Mouse (Mus musculus): Measurements from ENCODE around the gene Hecw1. TPM values are rescaled to one million over a fixed set of nuclear protein-coding genes. Genes with fewer than 3 reads are reported as not detected.

The Hecw1 gene
- total and polyA plus RNA-seq, 3 experiments = 0.52 to 3.2 TPM; not detected in 1

DNA sequence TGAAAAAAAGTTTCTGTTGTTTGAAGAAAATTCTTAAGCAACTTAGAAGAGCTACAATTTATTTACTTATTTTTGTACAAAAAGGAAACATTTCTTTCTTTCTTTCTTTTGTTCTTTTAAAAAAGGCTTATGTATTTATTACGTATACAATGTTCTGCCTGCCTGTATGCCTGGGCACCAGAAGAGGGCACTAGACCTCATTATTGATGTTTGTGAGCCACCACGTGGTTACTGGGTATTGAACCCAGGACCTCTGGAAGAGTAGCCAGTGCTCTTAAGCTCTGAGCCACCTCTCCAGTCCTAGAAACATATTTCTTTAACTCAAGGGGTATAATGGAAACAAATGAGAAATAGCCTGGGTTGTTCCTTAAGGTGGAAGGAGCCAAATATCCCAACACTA, 277.1 kb downstream of the Hecw1 start:
- Histone ChIP-seq H3K4me1 (ENCODE audit: control insufficient read depth in 1 of 2, insufficient read depth in 2 of 2, low read length in 2 of 2) (no peaks in the 10 kb centered on the region), H3K9ac (ENCODE audit: control insufficient read depth, low read depth, low read length, poor library complexity, severe bottlenecking) (no peak overlapping the region), H3K79me2 (ENCODE audit: control insufficient read depth, insufficient read depth, low read length, poor library complexity) (no peaks in the 10 kb centered on the region), H3K9me3 (replicated peaks; ENCODE audit: insufficient read depth, low read length) (no peaks in the 10 kb centered on the region), H3K4me3 (ENCODE audit: control insufficient read depth in 1 of 2, insufficient read depth in 1 of 2, low read depth in 2 of 2, low read length in 2 of 2) (no peak overlapping the region), H3K36me3 (ENCODE audit: control insufficient read depth in 1 of 2, insufficient read depth in 2 of 2, low read length in 2 of 2) (no peaks in the 10 kb centered on the region), H3K27me3 (ENCODE audit: control insufficient read depth in 1 of 2, insufficient read depth in 2 of 2, low read length in 2 of 2) (no peaks in the 10 kb centered on the region), H3K27ac (ENCODE audit: control insufficient read depth, low read depth, low read length) (no peak overlapping the region)
- TF ChIP-seq MEF2A (IDR thresholded peaks at IDR 0.05; ENCODE audit: extremely low read depth, insufficient replicate concordance, low read depth, low read length, poor library complexity, severe bottlenecking) = no peak
- no peak for TF ChIP-seq BHLHE40 (IDR thresholded peaks at IDR 0.05; ENCODE audit: borderline replicate concordance, low read depth, low read length)
- TF ChIP-seq EP300 (IDR thresholded peaks at IDR 0.05; ENCODE audit: low read depth in 1 of 2, low read length in 2 of 2) = no peak
- peak; percentile 59; the same call in 1 of the 2 replicates for TF ChIP-seq MAX (IDR thresholded peaks at IDR 0.05; ENCODE audit: low read length)
- no peak for TF ChIP-seq TAL1 (IDR thresholded peaks at IDR 0.05; ENCODE audit: low read length)
- no peak for TF ChIP-seq TBP (IDR thresholded peaks at IDR 0.05; ENCODE audit: low read depth, low read length)
- TF ChIP-seq TCF12 (IDR thresholded peaks at IDR 0.05; ENCODE audit: low read depth, low read length) = no peak
- no peak for TF ChIP-seq CHD2 (IDR thresholded peaks at IDR 0.05; ENCODE audit: low read length)
- no peak for TF ChIP-seq MYB (IDR thresholded peaks at IDR 0.05; ENCODE audit: low read depth, low read length)
- no peak for TF ChIP-seq ELF1 (IDR thresholded peaks at IDR 0.05; ENCODE audit: low read depth, low read length)
- no peak for TF ChIP-seq ZNF384 (IDR thresholded peaks at IDR 0.05; ENCODE audit: low read depth, low read length)
- no peak for TF ChIP-seq MXI1 (IDR thresholded peaks at IDR 0.05; ENCODE audit: low read depth, low read length)
- TF ChIP-seq ZC3H11A (IDR thresholded peaks at IDR 0.05; ENCODE audit: low read depth, low read length) = peak; percentile 37
- no peak for TF ChIP-seq SIN3A (IDR thresholded peaks at IDR 0.05; ENCODE audit: low read length)
- TF ChIP-seq CTCF (IDR thresholded peaks at IDR 0.05 in 2 of 3, conservative IDR thresholded peaks at IDR 0.05 in 1 of 3; ENCODE audit: control insufficient read depth in 1 of 3, insufficient read depth in 1 of 3, low read depth in 2 of 3, low read length in 3 of 3, poor library complexity in 1 of 3, severe bottlenecking in 1 of 3) = peak; percentile 18 to 54 (median 38)
- TF ChIP-seq POLR2A (IDR thresholded peaks at IDR 0.05; ENCODE audit: control insufficient read depth in 1 of 2, insufficient read depth in 1 of 2, low read depth in 1 of 2, low read length in 2 of 2, poor library complexity in 1 of 2) = no peak
- TF ChIP-seq USF1 (IDR thresholded peaks at IDR 0.05; ENCODE audit: low read depth, low read length) = peak; percentile 69
- no peak for TF ChIP-seq NRF1 (IDR thresholded peaks at IDR 0.05; ENCODE audit: insufficient read depth, low read depth, low read length, poor library complexity, severe bottlenecking)
- no peak for TF ChIP-seq MAFK (IDR thresholded peaks at IDR 0.05; ENCODE audit: borderline replicate concordance, low read depth, low read length)
- no peak for TF ChIP-seq USF2 (IDR thresholded peaks at IDR 0.05; ENCODE audit: borderline replicate concordance in 1 of 2, insufficient read depth in 1 of 2, low read depth in 1 of 2, low read length in 2 of 2)
- no peak for TF ChIP-seq CHD1 (IDR thresholded peaks at IDR 0.05; ENCODE audit: low read depth, low read length)
- no peak for TF ChIP-seq ZMIZ1 (IDR thresholded peaks at IDR 0.05; ENCODE audit: low read depth, low read length)
- no peak for TF ChIP-seq POLR2AphosphoS5 (IDR thresholded peaks at IDR 0.05; ENCODE audit: borderline replicate concordance, low read depth, low read length)
- TF ChIP-seq GABPA (IDR thresholded peaks at IDR 0.05; ENCODE audit: low read depth, low read length) = no peak
- no peak for TF ChIP-seq RCOR1 (IDR thresholded peaks at IDR 0.05; ENCODE audit: low read depth, low read length)
- no peak for TF ChIP-seq KAT2A (conservative IDR thresholded peaks at IDR 0.05; ENCODE audit: low read depth, low read length)
- TF ChIP-seq UBTF (IDR thresholded peaks at IDR 0.05; ENCODE audit: borderline replicate concordance, insufficient read depth, low read depth, low read length) = no peak
- TF ChIP-seq HCFC1 (IDR thresholded peaks at IDR 0.05; ENCODE audit: low read depth, low read length) = no peak
- TF ChIP-seq SMC3 (IDR thresholded peaks at IDR 0.05; ENCODE audit: low read depth, low read length) = peak; percentile 57
- peak; percentile 70 for TF ChIP-seq MYC (IDR thresholded peaks at IDR 0.05; ENCODE audit: low read depth, low read length)
- no peak for TF ChIP-seq MAZ (IDR thresholded peaks at IDR 0.05; ENCODE audit: low read depth, low read length)
- no peak for TF ChIP-seq E2F4 (IDR thresholded peaks at IDR 0.05; ENCODE audit: borderline replicate concordance, low read depth, low read length)
- no peak for TF ChIP-seq ETS1 (IDR thresholded peaks at IDR 0.05; ENCODE audit: low read depth, low read length)
- no peak for TF ChIP-seq ZKSCAN1 (IDR thresholded peaks at IDR 0.05; ENCODE audit: low read depth, low read length)
- TF ChIP-seq POLR2AphosphoS2 (IDR thresholded peaks at IDR 0.05; ENCODE audit: low read length) = no peak
- TF ChIP-seq JUND (IDR thresholded peaks at IDR 0.05; ENCODE audit: low read depth, low read length) = no peak
- no peak for TF ChIP-seq NELFE (IDR thresholded peaks at IDR 0.05; ENCODE audit: low read depth, low read length)
- no peak for TF ChIP-seq GATA1 (IDR thresholded peaks at IDR 0.05; ENCODE audit: low read depth, low read length)
- TF ChIP-seq RAD21 (IDR thresholded peaks at IDR 0.05; ENCODE audit: low read depth, low read length) = peak; percentile 42
- DNase-seq (ENCODE audit: low read depth, low spot score) = peak; percentile 40

All from MEL (cell line).